In the genomic region with DNA sequence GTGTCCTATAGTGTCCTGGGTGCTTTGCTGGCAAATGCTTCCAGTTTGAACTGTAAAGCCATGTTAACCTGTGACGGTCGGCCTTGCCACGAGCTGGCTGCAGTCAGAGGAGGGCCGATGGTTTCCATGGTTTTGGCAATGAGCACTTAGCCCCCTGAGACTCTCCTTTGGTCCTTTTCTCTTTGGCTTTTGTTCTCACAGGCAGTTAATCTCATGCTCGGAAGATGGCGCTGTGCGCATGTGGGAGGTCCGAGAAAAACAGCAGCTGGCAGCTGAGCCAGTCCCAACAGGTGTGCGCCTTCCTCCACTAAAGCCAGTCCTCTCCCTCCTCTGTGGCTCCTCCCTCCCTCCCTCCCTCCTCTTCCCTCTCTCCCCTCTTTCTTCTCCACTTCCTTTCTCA, we compare ENCODE assay signal across 9 mouse cellular contexts. TPM values are rescaled to one million over a fixed set of nuclear protein-coding genes. Genes with fewer than 3 reads are reported as not detected.
A peak's percentile ranks its signal among the peaks of the same experiment; 100 is the strongest.
DNase-seq lines count a peak whose midpoint lies in the region; ATAC-seq lines count a peak whose summit lies in the region.
"Had no signal": no experiment of that assay in that cellular context is flagged by ENCODE, and none has a peak within 500 bp of the region (broad histone marks: within the 10 kb centered on the region; RNA-seq: fewer than 3 reads in every experiment).

No protein-coding gene starts in this region.

- peak; percentile 77 for ATAC-seq in limb, embryonic 13.5 days (ENCODE audit: low FRiP score, low read depth)

- no peak overlapping the region for H3K27ac ChIP-seq in heart, embryonic 10.5 days
- no peak overlapping the region for H3K27ac ChIP-seq in limb, embryonic 13.5 days

- no peaks in the 10 kb centered on the region for H3K27me3 ChIP-seq in heart, embryonic 10.5 days (ENCODE audit: insufficient read depth, poor library complexity, severe bottlenecking)
- no peaks in the 10 kb centered on the region for H3K27me3 ChIP-seq in limb, embryonic 13.5 days

- intact Hi-C loops in heart, postnatal 25 days (cut with DNase I), result loop anchor here (1.0 to 2.0 kb wide), 2 partner anchors 271 to 328 kb away; no protein-coding TSS in a partner anchor

- no peaks in the 10 kb centered on the region for H3K9me3 ChIP-seq in heart, embryonic 10.5 days
- no peaks in the 10 kb centered on the region for H3K9me3 ChIP-seq in limb, embryonic 13.5 days
- H3K9me3 ChIP-seq: G1E had no signal

- H3K4me1 ChIP-seq in heart, embryonic 10.5 days, result no peaks in the 10 kb centered on the region
- peaks cover 9% of the 10 kb centered on the region for H3K4me1 ChIP-seq in limb, embryonic 13.5 days

- WGBS in heart, embryonic 10.5 days, result 13% methylated on average over 9 of the region's 9 CpGs
- WGBS in limb, embryonic 13.5 days, result 5% methylated on average over 9 of the region's 9 CpGs

- H3K36me3 ChIP-seq in heart, embryonic 10.5 days, result peaks cover under 1% of the 10 kb centered on the region; the same call in 1 of the 2 replicates
- H3K36me3 ChIP-seq in limb, embryonic 13.5 days, result peaks cover 19% of the 10 kb centered on the region; the same call in 1 of the 2 replicates

- H3K9ac ChIP-seq in limb, embryonic 13.5 days, result no peak overlapping the region

- peak; percentile 46 for DNase-seq in heart, embryonic 10.5 days (ENCODE audit: low spot score)
- no peak for DNase-seq in heart, postnatal 25 days (ENCODE audit: low spot score)
- peak; percentile 84 to 85 for DNase-seq in cerebellum, postnatal 10 days
- DNase-seq in frontal cortex, postnatal 25 days (ENCODE audit: low spot score in 2 of 2), result peak; percentile 57 to 68
- peak; percentile 65 for DNase-seq in kidney, adult 9 months
- peak; percentile 79 for DNase-seq in neural tube, embryonic 10.5 days (ENCODE audit: extremely low spot score, low spot score)
- DNase-seq in telencephalon, adult 2 months (ENCODE audit: low read depth, low spot score), result peak; percentile 61

- H3K4me3 ChIP-seq in heart, embryonic 10.5 days, result no peak overlapping the region
- H3K4me3 ChIP-seq in limb, embryonic 13.5 days, result no peak overlapping the region

- H3K4me2 ChIP-seq in limb, embryonic 13.5 days (replicated peaks), result no peak overlapping the region

RNA-seq across cellular contexts. Expression of a gene that starts 41.8 kb away (rescaled TPM):
- 17.3 and 19.3 TPM in 2 replicates for polyA plus RNA-seq in heart, embryonic 10.5 days (2016; fragmentation: Nextera tagmentation; extraction: Ambion mirVana)
- 10 to 100 TPM; 14.6 to 16.7 TPM for total RNA-seq in heart, postnatal 25 days (2021)
- 20.8 and 22.2 TPM in 2 replicates for polyA plus RNA-seq in limb, embryonic 13.5 days (2015; fragmentation: Nextera tagmentation; extraction: Ambion mirVana)
